Mouse (Mus musculus): ENCODE measurements at regions not wholly inside any gene's neighbourhood (a gene's known extent, or its start where the extent isn't known, plus 50 kb on each side); places are given as distances from the start of the nearest gene placed in this dataset.

GRCm38 (mm10) chr15:25237665-25238664 lies 175.6 kb downstream of the Basp1 start:
- Histone ChIP-seq H3K27ac (ENCODE audit: poor library complexity, severe bottlenecking) (no peak overlapping the region), H3K4me3 (no peak overlapping the region), H3K4me1 (replicated peaks) (no peaks in the 10 kb centered on the region), H3K9me3 (replicated peaks) (no peaks in the 10 kb centered on the region), H3K9ac (no peak overlapping the region), H3K36me3 (no peaks in the 10 kb centered on the region), H3K27me3 (replicated peaks) (no peaks in the 10 kb centered on the region), H3K4me2 (no peak overlapping the region)
- 76% methylated on average over 18 of the region's 18 CpGs for WGBS
- no peak for ATAC-seq (ENCODE audit: insufficient number of reproducible peaks, low FRiP score)

GRCm38 (mm10) chr15:25236191-25236723 lies 177.3 kb downstream of the Basp1 start:
- H3K27ac ChIP-seq (ENCODE audit: poor library complexity, severe bottlenecking): no peak overlapping the region
- 81% methylated on average over 6 of the region's 6 CpGs for WGBS
- no peak overlapping the region for H3K4me2 ChIP-seq
- no peak overlapping the region for H3K4me3 ChIP-seq
- H3K4me1 ChIP-seq (replicated peaks): no peaks in the 10 kb centered on the region
- H3K9ac ChIP-seq: no peak overlapping the region
- no peaks in the 10 kb centered on the region for H3K36me3 ChIP-seq
- no peaks in the 10 kb centered on the region for H3K9me3 ChIP-seq (replicated peaks)
- no peak for ATAC-seq (ENCODE audit: insufficient number of reproducible peaks, low FRiP score)
- no peaks in the 10 kb centered on the region for H3K27me3 ChIP-seq (replicated peaks)

DNA sequence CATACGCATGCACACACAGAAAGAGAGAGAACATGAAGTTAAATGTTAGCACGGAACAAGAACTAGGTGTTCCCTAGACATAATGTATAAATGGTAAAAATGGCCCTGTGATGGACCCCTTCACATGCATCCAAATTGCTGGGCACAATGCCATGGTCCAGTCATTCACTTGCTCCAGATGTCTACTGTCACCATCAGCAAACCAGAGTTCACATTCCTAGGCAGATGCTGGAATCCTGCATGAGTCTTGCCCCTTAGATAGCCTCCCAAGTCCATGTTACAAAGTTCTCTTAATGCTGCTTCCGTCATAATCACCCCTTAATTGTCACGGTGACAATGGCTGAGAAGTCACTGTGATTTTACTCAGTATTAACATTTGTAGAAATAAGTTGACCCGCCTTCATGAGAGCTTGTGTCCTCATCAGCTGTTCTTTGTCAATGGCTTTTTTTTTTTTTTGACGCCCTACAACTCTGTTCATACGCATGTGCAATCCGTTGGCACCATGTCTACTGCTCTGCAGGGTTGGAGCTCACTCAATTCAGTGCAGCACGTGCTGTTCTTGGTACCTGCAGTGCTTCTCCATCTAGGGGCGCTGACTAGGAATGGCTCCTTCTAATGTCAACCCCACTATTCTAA lies 179.4 kb downstream of the Basp1 start:
- Histone ChIP-seq H3K9me3 (replicated peaks) (no peaks in the 10 kb centered on the region), H3K4me1 (replicated peaks) (no peaks in the 10 kb centered on the region), H3K36me3 (no peaks in the 10 kb centered on the region), H3K4me2 (no peak overlapping the region), H3K9ac (no peak overlapping the region), H3K4me3 (no peak overlapping the region), H3K27ac (ENCODE audit: poor library complexity, severe bottlenecking) (no peak overlapping the region), H3K27me3 (replicated peaks) (no peaks in the 10 kb centered on the region)
- ATAC-seq (ENCODE audit: insufficient number of reproducible peaks, low FRiP score): no peak
- WGBS: 82% methylated on average over 10 of the region's 10 CpGs

DNA sequence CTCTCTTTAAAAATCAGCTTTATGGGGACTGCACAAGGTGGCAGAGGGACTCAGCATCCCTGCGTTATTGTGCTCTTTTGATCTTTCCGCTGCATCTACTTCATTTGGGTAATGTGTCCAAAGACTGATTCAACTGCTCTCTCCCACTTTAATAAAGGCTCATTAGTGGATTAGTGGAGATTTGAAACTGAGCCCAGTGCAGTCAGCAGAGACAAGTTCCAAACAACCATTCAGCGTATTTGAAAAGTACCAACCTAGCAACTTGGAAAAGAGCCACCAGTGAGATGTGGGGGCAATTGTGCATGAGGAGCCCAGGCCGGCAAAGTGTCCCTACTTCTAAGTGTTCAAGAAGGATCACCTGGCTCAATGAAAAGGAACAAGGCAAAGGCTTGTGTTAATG lies 183.4 kb downstream of the Basp1 start:
- 87% methylated on average over 4 of the region's 4 CpGs for WGBS
- Histone ChIP-seq H3K9me3 (replicated peaks) (no peaks in the 10 kb centered on the region), H3K27ac (ENCODE audit: poor library complexity, severe bottlenecking) (no peak overlapping the region), H3K36me3 (no peaks in the 10 kb centered on the region), H3K27me3 (replicated peaks) (no peaks in the 10 kb centered on the region), H3K4me1 (replicated peaks) (no peaks in the 10 kb centered on the region), H3K4me2 (no peak overlapping the region), H3K4me3 (no peak overlapping the region), H3K9ac (no peak overlapping the region)
- no peak for ATAC-seq (ENCODE audit: insufficient number of reproducible peaks, low FRiP score)

- Histone ChIP-seq H3K27me3 (replicated peaks) (no peaks in the 10 kb centered on the region), H3K4me3 (no peak overlapping the region), H3K4me1 (replicated peaks) (no peaks in the 10 kb centered on the region), H3K4me2 (no peak overlapping the region), H3K36me3 (no peaks in the 10 kb centered on the region), H3K27ac (ENCODE audit: poor library complexity, severe bottlenecking) (no peak overlapping the region), H3K9ac (no peak overlapping the region), H3K9me3 (replicated peaks) (no peaks in the 10 kb centered on the region)
- no peak for ATAC-seq (ENCODE audit: insufficient number of reproducible peaks, low FRiP score)
- whole genome bisulfite sequencing: 85% methylated on average over 11 of the region's 11 CpGs
Observed at GRCm38 (mm10) chr15:25229807-25230206, 183.8 kb downstream of the Basp1 start.

- Histone ChIP-seq H3K27ac (ENCODE audit: poor library complexity, severe bottlenecking) (no peak overlapping the region), H3K27me3 (replicated peaks) (no peaks in the 10 kb centered on the region), H3K36me3 (no peaks in the 10 kb centered on the region), H3K9ac (no peak overlapping the region), H3K9me3 (replicated peaks) (no peaks in the 10 kb centered on the region), H3K4me2 (no peak overlapping the region), H3K4me1 (replicated peaks) (no peaks in the 10 kb centered on the region), H3K4me3 (no peak overlapping the region)
- 56% methylated on average over 7 of the region's 7 CpGs for WGBS
- no peak for ATAC-seq (ENCODE audit: insufficient number of reproducible peaks, low FRiP score)
Observed at GRCm38 (mm10) chr15:25227496-25227895, 186.1 kb downstream of the Basp1 start.

GRCm38 (mm10) chr15:25225936-25226335 lies 187.6 kb downstream of the Basp1 start:
- no peak overlapping the region for H3K27ac ChIP-seq (ENCODE audit: poor library complexity, severe bottlenecking)
- no peak overlapping the region for H3K4me2 ChIP-seq
- H3K36me3 ChIP-seq: no peaks in the 10 kb centered on the region
- H3K4me3 ChIP-seq: no peak overlapping the region
- H3K27me3 ChIP-seq (replicated peaks): no peaks in the 10 kb centered on the region
- no peak for ATAC-seq (ENCODE audit: insufficient number of reproducible peaks, low FRiP score)
- no peaks in the 10 kb centered on the region for H3K9me3 ChIP-seq (replicated peaks)
- H3K4me1 ChIP-seq (replicated peaks): no peaks in the 10 kb centered on the region
- WGBS: 29% methylated on average over 3 of the region's 3 CpGs
- no peak overlapping the region for H3K9ac ChIP-seq

DNA sequence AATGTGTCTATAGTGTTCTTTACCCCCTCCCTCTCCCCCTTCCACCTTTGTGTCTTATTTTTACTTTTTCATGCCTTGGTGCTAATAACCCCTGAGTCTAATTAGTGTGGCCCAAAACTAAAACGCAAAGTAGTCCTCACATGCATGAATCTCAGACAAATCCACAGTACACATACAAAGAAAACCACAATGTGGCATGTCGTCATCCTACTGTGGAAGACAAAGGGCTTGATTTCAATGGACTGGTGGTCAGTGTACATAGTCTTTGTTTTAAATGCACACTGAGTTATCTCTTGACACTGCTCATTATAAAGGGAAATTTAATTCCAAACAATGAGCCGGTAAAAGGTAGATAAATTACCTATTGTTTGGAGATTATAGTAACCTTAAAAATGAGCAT lies 188.1 kb downstream of the Basp1 start:
- Histone ChIP-seq H3K9me3 (replicated peaks) (no peaks in the 10 kb centered on the region), H3K9ac (no peak overlapping the region), H3K27ac (ENCODE audit: poor library complexity, severe bottlenecking) (no peak overlapping the region), H3K4me1 (replicated peaks) (no peaks in the 10 kb centered on the region), H3K27me3 (replicated peaks) (no peaks in the 10 kb centered on the region), H3K4me3 (no peak overlapping the region), H3K4me2 (no peak overlapping the region), H3K36me3 (no peaks in the 10 kb centered on the region)
- WGBS: 78% methylated on average over 3 of the region's 3 CpGs
- ATAC-seq (ENCODE audit: insufficient number of reproducible peaks, low FRiP score): no peak

- 69% methylated on average over 4 of the region's 4 CpGs for WGBS
- Histone ChIP-seq H3K27me3 (replicated peaks) (no peaks in the 10 kb centered on the region), H3K4me1 (replicated peaks) (no peaks in the 10 kb centered on the region), H3K27ac (ENCODE audit: poor library complexity, severe bottlenecking) (no peak overlapping the region), H3K9ac (no peak overlapping the region), H3K4me2 (no peak overlapping the region), H3K9me3 (replicated peaks) (no peaks in the 10 kb centered on the region), H3K36me3 (no peaks in the 10 kb centered on the region), H3K4me3 (no peak overlapping the region)
- no peak for ATAC-seq (ENCODE audit: insufficient number of reproducible peaks, low FRiP score)
Observed at GRCm38 (mm10) chr15:25221749-25222148, 191.8 kb downstream of the Basp1 start.

DNA sequence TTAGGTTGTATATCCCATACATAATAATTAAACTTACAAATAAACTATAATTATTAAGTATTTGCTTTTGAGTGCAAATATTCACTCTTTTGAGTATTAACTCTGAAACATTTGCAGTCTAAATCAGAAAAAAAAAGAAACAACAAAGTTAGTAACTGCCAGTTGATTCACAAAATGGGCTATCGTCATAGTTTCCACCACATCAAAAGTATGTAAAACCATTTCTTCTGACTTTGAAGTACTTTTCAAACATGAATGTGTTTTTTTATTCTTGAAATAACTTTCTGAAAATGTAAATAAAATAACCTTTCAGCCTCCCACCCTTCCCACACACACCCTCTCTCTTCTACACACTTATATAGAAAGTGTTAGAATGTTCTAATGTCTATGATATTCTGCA lies 197.2 kb downstream of the Basp1 start:
- no peak for ATAC-seq (ENCODE audit: insufficient number of reproducible peaks, low FRiP score)
- Histone ChIP-seq H3K9ac (no peak overlapping the region), H3K27ac (ENCODE audit: poor library complexity, severe bottlenecking) (no peak overlapping the region), H3K4me1 (replicated peaks) (no peaks in the 10 kb centered on the region), H3K4me2 (no peak overlapping the region), H3K9me3 (replicated peaks) (no peaks in the 10 kb centered on the region), H3K4me3 (no peak overlapping the region), H3K27me3 (replicated peaks) (no peaks in the 10 kb centered on the region), H3K36me3 (no peaks in the 10 kb centered on the region)
- 87% methylated on average over 1 of the region's 1 CpGs for WGBS

GRCm38 (mm10) chr15:25202097-25202496 lies 211.5 kb downstream of the Basp1 start:
- Histone ChIP-seq H3K27me3 (replicated peaks) (no peaks in the 10 kb centered on the region), H3K36me3 (no peaks in the 10 kb centered on the region), H3K9me3 (replicated peaks) (no peaks in the 10 kb centered on the region), H3K4me2 (no peak overlapping the region), H3K27ac (ENCODE audit: poor library complexity, severe bottlenecking) (no peak overlapping the region), H3K4me3 (no peak overlapping the region), H3K4me1 (replicated peaks) (no peaks in the 10 kb centered on the region), H3K9ac (no peak overlapping the region)
- no peak for ATAC-seq (ENCODE audit: insufficient number of reproducible peaks, low FRiP score)
- WGBS: 80% methylated on average over 3 of the region's 3 CpGs
